In the genomic region with DNA sequence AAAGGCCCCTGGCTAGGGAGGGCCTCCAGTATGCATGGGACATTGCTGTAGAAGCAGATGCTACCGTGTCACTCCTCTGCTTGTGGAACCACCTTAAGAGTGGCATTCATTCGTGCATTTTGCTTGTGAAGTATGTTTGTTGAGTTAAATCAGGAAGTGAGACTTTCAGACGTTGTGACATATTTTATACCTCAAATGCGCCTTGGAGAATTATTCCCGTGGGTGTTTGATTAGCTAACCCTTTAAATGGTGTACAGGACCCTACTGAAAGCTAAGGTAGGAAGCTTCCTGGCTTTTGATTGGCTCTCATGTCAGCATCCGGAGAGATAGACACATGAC, we compare ENCODE assay signal across 25 mouse cellular contexts.
DNase-seq lines count a peak whose midpoint lies in the region; ATAC-seq and TF ChIP-seq lines count a peak whose summit lies in the region.
"Had no signal": no experiment of that assay in that cellular context is flagged by ENCODE, and none has a peak within 500 bp of the region (broad histone marks: within the 10 kb centered on the region; RNA-seq: fewer than 3 reads in every experiment).

No protein-coding gene starts in this region.

- no peak for TF ChIP-seq CTCF in small intestine, adult 2 months (IDR thresholded peaks at IDR 0.05; ENCODE audit: extremely low read depth, insufficient read length, insufficient replicate concordance, low read depth, low read length)

- 44% methylated on average over 6 of the region's 6 CpGs for WGBS in liver, embryonic 15.5 days (ENCODE audit: insufficient replicate concordance)
- WGBS in intestine, embryonic 16.5 days, result 78% methylated on average over 6 of the region's 6 CpGs
- 46% methylated on average over 6 of the region's 6 CpGs for WGBS in small intestine, adult 2 months

- no peak overlapping the region for H3K9ac ChIP-seq in liver, embryonic 15.5 days
- H3K9ac ChIP-seq in intestine, embryonic 16.5 days (ENCODE audit: low read depth, low read length), result no peak overlapping the region
- H3K9ac ChIP-seq: forebrain, embryonic 15.5 days; hindbrain, embryonic 13.5 days; lung, embryonic 15.5 days; midbrain, embryonic 15.5 days; neural tube, embryonic 13.5 days had no signal

- H3K9me3 ChIP-seq in liver, embryonic 15.5 days (replicated peaks), result no peaks in the 10 kb centered on the region
- H3K9me3 ChIP-seq in intestine, embryonic 16.5 days (ENCODE audit: control insufficient read depth, low read length), result no peaks in the 10 kb centered on the region
- H3K9me3 ChIP-seq: forebrain, embryonic 15.5 days; hindbrain, embryonic 13.5 days; lung, embryonic 15.5 days; midbrain, embryonic 15.5 days; neural tube, embryonic 13.5 days had no signal

- no peaks in the 10 kb centered on the region for H3K36me3 ChIP-seq in liver, embryonic 15.5 days (replicated peaks)
- no peaks in the 10 kb centered on the region for H3K36me3 ChIP-seq in intestine, embryonic 16.5 days (ENCODE audit: control insufficient read depth, insufficient read depth, low read length)
- H3K36me3 ChIP-seq in small intestine, adult 2 months (ENCODE audit: control insufficient read depth, insufficient read depth, low read length), result no peaks in the 10 kb centered on the region
- H3K36me3 ChIP-seq: forebrain, embryonic 15.5 days; hindbrain, embryonic 13.5 days; lung, embryonic 15.5 days; midbrain, embryonic 15.5 days; neural tube, embryonic 13.5 days had no signal

- H3K27ac ChIP-seq in liver, embryonic 15.5 days (replicated peaks), result peak overlapping the region; percentile 74
- H3K27ac ChIP-seq in intestine, embryonic 16.5 days (ENCODE audit: low read length), result peak overlapping the region; percentile 58; the same call in 1 of the 2 replicates
- H3K27ac ChIP-seq in small intestine, adult 2 months (ENCODE audit: insufficient read depth, low read depth, low read length), result peak overlapping the region; percentile 10; the same call in 1 of the 2 replicates
- H3K27ac ChIP-seq: forebrain, embryonic 15.5 days; hindbrain, embryonic 13.5 days; lung, embryonic 15.5 days; midbrain, embryonic 15.5 days; neural tube, embryonic 13.5 days had no signal

- H3K4me3 ChIP-seq in liver, embryonic 15.5 days (replicated peaks), result no peak overlapping the region
- no peak overlapping the region for H3K4me3 ChIP-seq in intestine, embryonic 16.5 days (ENCODE audit: low read length)
- H3K4me3 ChIP-seq in small intestine, adult 2 months (ENCODE audit: low read depth, low read length), result no peak overlapping the region
- H3K4me3 ChIP-seq: forebrain, embryonic 15.5 days; hindbrain, embryonic 13.5 days; lung, embryonic 15.5 days; midbrain, embryonic 15.5 days; myocyte; neural tube, embryonic 13.5 days had no signal

- no peak overlapping the region for H3K4me2 ChIP-seq in liver, embryonic 15.5 days
- no peak overlapping the region for H3K4me2 ChIP-seq in intestine, embryonic 16.5 days (ENCODE audit: low read depth, low read length)
- H3K4me2 ChIP-seq: forebrain, embryonic 15.5 days; hindbrain, embryonic 13.5 days; lung, embryonic 15.5 days; midbrain, embryonic 15.5 days; neural tube, embryonic 13.5 days had no signal

- H3K4me1 ChIP-seq in liver, embryonic 15.5 days (replicated peaks), result peaks cover 12% of the 10 kb centered on the region
- 0 out of 2 replicates have a peak, but pooled peaks cover 7% of the 10 kb centered on the region for H3K4me1 ChIP-seq in intestine, embryonic 16.5 days (ENCODE audit: control insufficient read depth, insufficient read depth, low read length)
- peaks cover 10% of the 10 kb centered on the region; the same call in 1 of the 2 replicates for H3K4me1 ChIP-seq in small intestine, adult 2 months (ENCODE audit: control insufficient read depth, insufficient read depth, insufficient read length, low read length)
- H3K4me1 ChIP-seq: lung, embryonic 15.5 days had no signal

- H3K27me3 ChIP-seq in liver, embryonic 15.5 days, result no peaks in the 10 kb centered on the region
- H3K27me3 ChIP-seq in intestine, embryonic 16.5 days (replicated peaks; ENCODE audit: control insufficient read depth, insufficient read depth, low read length), result no peaks in the 10 kb centered on the region
- H3K27me3 ChIP-seq in small intestine, adult 2 months (ENCODE audit: control insufficient read depth, insufficient read depth, low read length), result no peaks in the 10 kb centered on the region
- H3K27me3 ChIP-seq: forebrain, embryonic 15.5 days; hindbrain, embryonic 13.5 days; lung, embryonic 15.5 days; midbrain, embryonic 15.5 days; neural tube, embryonic 13.5 days had no signal

- ATAC-seq in liver, embryonic 15.5 days (ENCODE audit: insufficient read depth), result no peak
- no peak for ATAC-seq in intestine, embryonic 16.5 days
- ATAC-seq: activated CD4-positive, CD25-positive, alpha-beta regulatory T cell, adult 4 months; forebrain, embryonic 15.5 days; midbrain, embryonic 15.5 days had no signal

- TF ChIP-seq POLR2A in small intestine, adult 2 months (IDR thresholded peaks at IDR 0.05; ENCODE audit: low read depth, low read length), result no peak

- no peak for DNase-seq in liver
- DNase-seq in B cell, adult 2 months, result peak; percentile 15 to 21
- DNase-seq in right cerebral cortex, postnatal 36 days (ENCODE audit: low spot score in 2 of 2), result no peak
- no peak for DNase-seq in kidney, adult 18-20 months
- DNase-seq in testis, postnatal 14 days (ENCODE audit: low spot score), result no peak
- DNase-seq: adrenal gland, adult 8-10 months; cerebellum, postnatal 36 days; gastrocnemius, postnatal 25 days; heart, postnatal 36 days; kidney, adult 9 months; kidney, postnatal 14 days; layer of hippocampus, postnatal 36 days; retina, postnatal 1 day; right cerebral cortex, postnatal 4 days; thymus, postnatal 14 days had no signal

Comparison
In these comparisons a context has a peak if more than half of its experiments do, and no peak if none do; other contexts are left out.
1. H3K27ac ChIP-seq: peak in every context shown above with its lines; median percentile 74 in liver, embryonic 15.5 days; 58 in intestine, embryonic 16.5 days; 10 in small intestine, adult 2 months.
2. DNase-seq: peak in B cell, adult 2 months (2 of 2); none in liver (single experiment), right cerebral cortex, postnatal 36 days (0 of 2), kidney, adult 18-20 months (single experiment) and testis, postnatal 14 days (single experiment).